Mouse (Mus musculus) heart, embryonic 12.5 days (tissue): ENCODE measurements around the gene 2410131K14Rik. TPM values are rescaled to one million over a fixed set of nuclear protein-coding genes. Genes with fewer than 3 reads are reported as not detected.

ENCODE experiments used
- ATAC-seq: fragments of 200-750 bp; cut with Nextera tagmentation; 2 replicates; pipeline ENCODE4 v1.8.0; 2017; ENCODE audit warnings: moderate TSS enrichment, moderate library complexity; ENCODE audit not compliant: insufficient number of reproducible peaks, low FRiP score
- H3K27ac ChIP-seq: fragments of 300-500 bp; sonication (generic); 2 replicates; pipeline ENCODE4 v1.5.1; 2016; ENCODE audit warnings: mild to moderate bottlenecking, moderate library complexity; ENCODE audit not compliant: poor library complexity, severe bottlenecking
- H3K27me3 ChIP-seq: fragments of 300-500 bp; sonication (generic); replicated peaks from 2 replicates; pipeline ENCODE4 v1.6.1; 2016; ENCODE audit warnings: mild to moderate bottlenecking, moderate library complexity
- H3K36me3 ChIP-seq: fragments of 300-500 bp; sonication (generic); 2 replicates; pipeline ENCODE4 v1.6.1; 2016; ENCODE audit warnings: mild to moderate bottlenecking, moderate library complexity
- H3K4me1 ChIP-seq: fragments of 300-500 bp; sonication (generic); replicated peaks from 2 replicates; pipeline ENCODE4 v1.6.1; 2016; ENCODE audit warnings: mild to moderate bottlenecking
- H3K4me2 ChIP-seq: fragments of 300-500 bp; sonication (generic); 2 replicates; pipeline ENCODE4 v1.6.1; 2016; ENCODE audit warnings: mild to moderate bottlenecking, moderate library complexity
- H3K4me3 ChIP-seq: fragments of 300-500 bp; sonication (generic); 2 replicates; pipeline ENCODE4 v1.5.1; 2016; ENCODE audit warnings: mild to moderate bottlenecking
- H3K9ac ChIP-seq: fragments of 300-500 bp; sonication (generic); 2 replicates; pipeline ENCODE4 v1.6.1; 2016; ENCODE audit warnings: mild to moderate bottlenecking, moderate library complexity
- H3K9me3 ChIP-seq: fragments of 300-500 bp; sonication (generic); replicated peaks from 2 replicates; pipeline ENCODE4 v1.6.1; 2016; ENCODE audit warnings: mild to moderate bottlenecking, moderate library complexity
- WGBS: fragments of 180-500 bp; shearing (Covaris S2); methylation state at CpG from one replicate; pipeline ENCODE4 v1.1.7; 2016; 5-methylcytosine and 5-hydroxymethylcytosine counted together
- polyA plus RNA-seq: library from polyadenylated mRNA; unstranded; fragments of >200 nt; fragmentation: Nextera tagmentation; extraction: Ambion mirVana; gene quantifications from 2 replicates; pipeline ENCODE4 v1.2.1, GENCODE M21; 2016

2410131K14Rik gene
- polyA plus RNA-seq: 6.5 and 6.8 TPM in 2 replicates

DNA sequence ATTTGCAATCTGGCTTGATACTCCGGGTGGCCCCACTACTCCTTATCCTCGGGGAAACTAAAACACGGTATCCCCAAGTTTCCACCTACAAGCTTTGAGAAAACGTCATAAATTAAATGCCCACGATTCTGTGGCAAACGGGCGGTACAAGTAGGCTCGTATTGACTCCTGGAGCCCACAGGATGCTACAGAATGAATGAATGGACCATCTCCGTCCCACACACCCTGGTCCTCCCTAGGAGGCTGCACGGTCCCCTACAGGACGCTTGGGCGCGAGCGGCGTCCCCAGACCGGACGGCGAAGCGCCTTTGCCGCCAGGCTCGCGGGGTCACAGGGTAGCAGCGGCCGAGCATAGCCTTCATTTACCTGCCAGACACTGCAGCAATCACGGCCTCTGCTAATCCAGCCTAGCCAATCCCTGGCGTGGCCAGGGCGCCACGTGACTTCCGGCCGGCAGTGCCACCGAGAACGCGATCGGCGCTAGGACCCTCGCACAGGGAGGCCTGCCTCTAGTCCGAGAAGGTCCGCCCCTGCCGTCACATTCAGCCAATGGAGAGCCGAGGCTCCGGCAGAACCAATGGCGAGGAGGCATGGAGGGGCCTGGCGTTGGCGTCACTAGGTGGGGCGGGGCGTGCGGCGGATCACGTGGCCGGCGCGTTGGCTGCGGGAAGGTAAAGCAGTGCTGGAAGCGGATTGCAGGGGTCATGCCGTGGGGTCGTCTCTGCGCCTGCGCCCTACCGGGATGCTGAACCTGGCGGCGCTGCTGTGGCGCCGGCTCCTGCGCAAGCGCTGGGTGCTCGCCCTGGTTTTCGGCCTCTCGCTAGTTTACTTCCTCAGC is at the start of gene 2410131K14Rik, which contains the start of gene Rnft2:
Gene 2410131K14Rik (plus strand): TSS at position 622 of the 838 bp plus-strand sequence.
Gene Rnft2 (minus strand): TSS at position 511 of the 838 bp plus-strand sequence.
- Histone ChIP-seq H3K27ac (peak within 1 kb of the TSS; percentile 77), H3K4me1 (peaks cover 21% of the 10 kb centered on the region), H3K9me3 (no peaks in the 10 kb centered on the region), H3K4me2 (peak within 1 kb of the TSS; percentile 89), H3K27me3 (no peaks in the 10 kb centered on the region), H3K36me3 (peaks cover 14% of the 10 kb centered on the region), H3K9ac (peak within 1 kb of the TSS; percentile 90), H3K4me3 (peak within 1 kb of the TSS; percentile 69)
- under 1% methylated on average over 68 of the region's 68 CpGs for WGBS
- peak; percentile 100 for ATAC-seq

- Histone ChIP-seq H3K27ac (no peak overlapping the region), H3K4me3 (no peak overlapping the region), H3K36me3 (no peaks in the 10 kb centered on the region), H3K9me3 (no peaks in the 10 kb centered on the region), H3K9ac (no peak overlapping the region), H3K4me2 (no peak overlapping the region), H3K4me1 (peaks cover under 1% of the 10 kb centered on the region; the same call in 1 of the 2 replicates), H3K27me3 (peaks cover 24% of the 10 kb centered on the region)
- 74% methylated on average over 13 of the region's 13 CpGs for WGBS
- no peak for ATAC-seq
These were observed 47.6 kb upstream of the 2410131K14Rik start for GRCm38 (mm10) chr5:118197421-118197820.

DNA sequence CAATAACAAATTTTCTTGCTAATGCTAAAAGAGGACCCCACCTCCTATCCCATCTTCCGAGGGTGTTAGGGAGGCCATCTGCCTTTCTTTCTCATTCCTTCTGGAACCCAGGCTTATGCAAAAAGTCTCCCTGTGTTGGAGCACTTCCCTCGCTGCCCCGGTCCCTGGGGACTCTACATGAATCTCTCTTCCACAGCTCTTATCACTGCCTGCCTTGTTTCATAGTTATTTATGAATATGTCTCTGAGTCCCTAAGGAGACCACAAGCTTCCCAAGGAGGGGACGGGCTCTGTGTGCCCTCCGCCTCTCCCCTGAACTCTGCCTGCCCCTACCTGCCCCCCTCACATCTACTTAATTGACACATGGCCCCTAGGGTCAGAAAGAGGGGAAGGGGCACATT is 45.4 kb upstream of the 2410131K14Rik start:
- Histone ChIP-seq H3K9me3 (no peaks in the 10 kb centered on the region), H3K9ac (no peak overlapping the region), H3K27ac (no peak overlapping the region), H3K36me3 (no peaks in the 10 kb centered on the region), H3K4me2 (no peak overlapping the region), H3K4me3 (no peak overlapping the region), H3K27me3 (peaks cover 2% of the 10 kb centered on the region; the same call in 1 of the 2 replicates), H3K4me1 (no peaks in the 10 kb centered on the region)
- WGBS: 64% methylated on average over 5 of the region's 5 CpGs
- no peak for ATAC-seq

DNA sequence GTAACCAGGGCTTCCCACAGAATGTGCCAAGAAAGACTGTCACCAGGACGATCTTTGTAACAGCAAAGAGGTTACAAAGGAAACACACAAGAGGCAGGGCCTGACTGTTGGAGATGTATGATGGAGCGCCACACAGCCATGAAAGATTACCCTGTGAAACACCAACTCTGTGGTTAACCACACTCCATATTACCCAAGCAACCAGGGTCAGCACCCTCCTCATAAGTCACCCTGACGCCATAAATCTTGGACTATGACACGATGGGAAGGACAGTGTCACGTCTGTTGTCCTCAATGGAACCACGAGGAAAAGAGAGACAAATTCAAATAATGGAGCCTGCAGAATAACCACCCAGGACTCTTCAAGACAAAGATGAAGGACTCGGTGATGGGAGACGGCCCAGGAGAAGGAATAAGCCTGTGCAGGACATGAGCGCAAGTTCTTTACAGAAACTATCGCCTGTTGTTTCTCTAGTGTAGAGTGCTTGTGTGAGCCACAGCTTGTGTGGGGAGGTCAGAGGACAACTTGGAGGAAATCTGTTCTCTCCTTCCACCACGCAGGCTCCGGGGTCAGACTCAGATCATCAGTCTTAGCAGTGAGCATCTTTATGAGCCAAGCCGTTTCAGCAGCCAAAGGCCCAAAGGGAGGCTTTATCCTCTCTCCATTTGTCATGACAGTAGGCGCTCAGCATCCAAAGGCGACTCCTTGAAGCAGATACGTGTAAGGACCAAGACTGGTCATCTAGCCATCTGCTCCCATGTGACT is 40.2 kb upstream of the 2410131K14Rik start:
- ATAC-seq: no peak
- H3K4me1 ChIP-seq: no peaks in the 10 kb centered on the region
- H3K27ac ChIP-seq: no peak overlapping the region
- H3K4me2 ChIP-seq: no peak overlapping the region
- H3K4me3 ChIP-seq: no peak overlapping the region
- no peaks in the 10 kb centered on the region; the same call in none of the 2 replicates for H3K27me3 ChIP-seq
- 80% methylated on average over 16 of the region's 16 CpGs for WGBS
- H3K36me3 ChIP-seq: no peaks in the 10 kb centered on the region
- H3K9ac ChIP-seq: no peak overlapping the region
- no peaks in the 10 kb centered on the region for H3K9me3 ChIP-seq

GRCm38 (mm10) chr5:118205852-118206251 is 39.2 kb upstream of the 2410131K14Rik start:
- H3K4me1 ChIP-seq: no peaks in the 10 kb centered on the region
- no peak for ATAC-seq
- H3K4me3 ChIP-seq: no peak overlapping the region
- H3K27ac ChIP-seq: no peak overlapping the region
- H3K9me3 ChIP-seq: no peaks in the 10 kb centered on the region; the same call in 1 of the 2 replicates
- no peaks in the 10 kb centered on the region; the same call in none of the 2 replicates for H3K27me3 ChIP-seq
- H3K9ac ChIP-seq: no peak overlapping the region
- H3K36me3 ChIP-seq: no peaks in the 10 kb centered on the region
- H3K4me2 ChIP-seq: no peak overlapping the region
- 79% methylated on average over 8 of the region's 8 CpGs for WGBS

DNA sequence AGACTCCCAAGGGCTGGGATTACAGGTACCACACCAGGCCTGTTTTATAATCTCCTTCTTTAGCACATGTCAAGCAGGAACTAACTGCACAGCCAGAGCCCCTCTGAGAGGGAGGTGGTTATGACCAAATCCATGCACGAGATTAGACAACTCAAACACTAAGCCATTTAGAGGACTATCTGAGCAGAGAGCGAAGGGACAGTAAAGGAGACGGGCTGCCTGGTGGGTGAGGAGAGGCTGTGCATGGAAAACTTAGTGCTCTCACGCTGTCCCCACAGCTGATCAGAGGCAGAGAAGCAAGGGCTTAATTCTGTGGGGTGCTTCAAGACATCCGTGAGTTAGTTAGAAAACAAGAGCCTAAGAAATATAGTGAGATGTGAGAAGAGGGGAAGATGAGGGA is 31.0 kb upstream of the 2410131K14Rik start:
- 15% methylated on average over 5 of the region's 5 CpGs for WGBS
- no peak for ATAC-seq
- H3K4me2 ChIP-seq: peak overlapping the region; percentile 69
- no peak overlapping the region for H3K27ac ChIP-seq
- H3K9ac ChIP-seq: peak overlapping the region; percentile 58
- no peaks in the 10 kb centered on the region; the same call in 1 of the 2 replicates for H3K9me3 ChIP-seq
- H3K27me3 ChIP-seq: no peaks in the 10 kb centered on the region
- peaks cover 13% of the 10 kb centered on the region for H3K4me1 ChIP-seq
- peak overlapping the region; percentile 41 for H3K4me3 ChIP-seq
- H3K36me3 ChIP-seq: no peaks in the 10 kb centered on the region

DNA sequence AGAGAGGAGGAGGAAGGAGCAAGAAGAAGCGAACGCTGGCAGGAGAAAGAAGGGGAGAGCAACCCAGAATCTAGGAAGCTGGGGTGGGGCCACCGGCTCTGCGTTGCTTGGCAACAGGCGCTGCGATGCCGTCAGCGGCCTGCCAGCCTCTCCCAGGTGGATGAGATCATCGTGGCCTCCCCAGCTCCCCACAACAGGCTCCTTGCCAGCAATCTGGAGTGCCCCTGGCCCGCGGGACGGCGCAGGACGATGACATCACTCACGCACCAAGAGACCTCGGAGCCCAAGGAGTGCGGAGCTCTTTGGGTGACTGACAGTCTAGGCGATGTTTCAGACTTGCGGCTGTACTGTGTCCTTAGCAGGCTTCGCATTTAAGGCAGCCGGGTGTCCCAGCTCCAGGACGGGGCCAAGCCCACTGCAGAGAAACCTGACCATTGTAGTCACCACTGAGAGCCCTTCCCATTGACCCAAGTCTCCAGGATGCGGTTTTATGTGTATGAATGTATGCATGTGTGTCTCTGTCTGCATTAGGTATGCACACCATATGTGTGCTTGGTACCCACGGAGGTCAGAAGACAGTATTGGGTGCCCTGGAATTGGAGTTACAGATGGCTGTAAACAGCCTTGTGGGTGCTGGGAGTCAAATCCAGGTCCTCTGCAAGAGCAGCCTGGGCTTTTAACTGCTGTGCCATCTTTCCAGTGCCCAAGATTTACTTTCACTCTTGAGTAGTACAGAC is 30.4 kb upstream of the 2410131K14Rik start:
- Histone ChIP-seq H3K27me3 (no peaks in the 10 kb centered on the region), H3K36me3 (no peaks in the 10 kb centered on the region), H3K4me3 (peak overlapping the region; percentile 41), H3K9me3 (no peaks in the 10 kb centered on the region; the same call in 1 of the 2 replicates), H3K9ac (peak overlapping the region; percentile 58), H3K4me2 (peak overlapping the region; percentile 69), H3K27ac (no peak overlapping the region), H3K4me1 (peaks cover 13% of the 10 kb centered on the region)
- WGBS: 9% methylated on average over 24 of the region's 24 CpGs
- peak; percentile 87 for ATAC-seq

GRCm38 (mm10) chr5:118217410-118217809 is 27.6 kb upstream of the 2410131K14Rik start:
- Histone ChIP-seq H3K4me3 (no peak overlapping the region), H3K27ac (no peak overlapping the region), H3K4me2 (no peak overlapping the region), H3K4me1 (peaks cover 13% of the 10 kb centered on the region), H3K9ac (no peak overlapping the region), H3K9me3 (no peaks in the 10 kb centered on the region), H3K36me3 (no peaks in the 10 kb centered on the region), H3K27me3 (no peaks in the 10 kb centered on the region)
- ATAC-seq: no peak
- WGBS: 59% methylated on average over 6 of the region's 6 CpGs

DNA sequence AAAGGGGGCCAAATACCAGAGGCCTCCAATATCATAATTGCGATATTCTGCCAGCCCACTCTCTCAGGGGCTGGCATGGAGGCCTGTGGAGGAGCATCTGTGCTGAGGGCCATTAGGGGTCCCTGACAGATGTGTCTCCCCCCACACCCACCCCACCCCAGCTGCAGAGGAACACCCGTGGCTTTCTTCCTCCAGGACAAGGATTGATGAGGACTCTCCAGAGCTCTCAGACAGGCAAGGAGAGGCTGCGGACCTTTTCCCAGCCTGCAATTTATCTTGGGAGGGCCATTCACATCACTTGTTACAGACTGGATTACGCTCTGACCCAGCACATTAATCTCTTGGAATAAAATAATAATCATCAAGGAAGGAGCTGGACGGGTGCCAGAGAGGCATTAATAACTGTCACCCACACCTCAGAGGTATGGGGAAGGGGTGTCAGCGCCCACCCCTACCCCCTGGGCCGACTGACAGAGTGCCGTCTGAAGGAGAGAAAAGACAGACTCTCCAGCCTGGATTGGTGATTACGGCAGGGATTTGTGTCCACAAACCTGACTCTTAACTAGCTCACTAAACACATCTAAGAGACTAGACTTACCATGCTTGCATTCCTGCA is 21.8 kb upstream of the 2410131K14Rik start:
- Histone ChIP-seq H3K36me3 (peaks cover 1% of the 10 kb centered on the region; the same call in 1 of the 2 replicates), H3K9ac (no peak overlapping the region), H3K4me2 (no peak overlapping the region), H3K4me3 (no peak overlapping the region), H3K4me1 (no peaks in the 10 kb centered on the region), H3K27ac (no peak overlapping the region), H3K27me3 (no peaks in the 10 kb centered on the region), H3K9me3 (no peaks in the 10 kb centered on the region)
- WGBS: 59% methylated on average over 9 of the region's 9 CpGs
- no peak for ATAC-seq

DNA sequence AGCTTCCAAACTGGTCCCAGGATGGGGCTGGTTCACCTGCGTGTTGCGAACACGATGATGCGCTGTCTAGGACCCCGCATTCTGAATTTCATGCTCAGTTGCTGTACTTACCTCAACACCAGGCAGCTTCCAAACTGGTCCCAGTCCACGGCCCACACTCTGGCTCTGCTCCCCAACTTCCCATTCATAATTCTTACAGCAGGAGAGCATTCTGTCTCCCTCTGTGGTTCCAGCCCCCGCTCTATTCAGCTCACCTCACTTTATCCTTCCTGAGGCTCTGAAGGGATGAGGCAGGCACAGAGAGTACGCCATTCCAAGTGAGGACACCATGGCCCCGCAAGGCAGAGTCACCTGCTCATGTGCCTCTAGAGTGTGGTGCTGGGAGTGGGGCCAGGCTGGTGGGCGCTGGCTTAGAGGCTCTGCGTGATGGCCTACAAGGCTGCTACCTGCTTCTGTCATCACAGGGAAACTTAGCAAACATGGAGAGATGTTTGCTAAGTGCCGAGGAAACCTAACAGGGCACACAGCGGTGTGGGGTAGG is 14.9 kb upstream of the 2410131K14Rik start:
- Histone ChIP-seq H3K4me3 (no peak overlapping the region), H3K4me1 (no peaks in the 10 kb centered on the region), H3K9me3 (no peaks in the 10 kb centered on the region), H3K36me3 (peaks cover 5% of the 10 kb centered on the region; the same call in 1 of the 2 replicates), H3K9ac (no peak overlapping the region), H3K4me2 (no peak overlapping the region), H3K27ac (no peak overlapping the region), H3K27me3 (no peaks in the 10 kb centered on the region)
- no peak for ATAC-seq
- WGBS: 89% methylated on average over 13 of the region's 13 CpGs
